Mouse (Mus musculus) hematopoietic stem cell, adult 5-6 weeks (primary cell): ENCODE measurements around the gene Gucy1b2. TPM values are rescaled to one million over a fixed set of nuclear protein-coding genes. Genes with fewer than 3 reads are reported as not detected.

Source experiments
- ATAC-seq, 2 experiments: fragments of 125-278 bp in 1 of 2; replicated peaks in 1 of 2; 2 replicates each; pipeline ENCODE4 v1.8.0; 2016 to 2017; ENCODE audit warnings: inconsistent platforms in 2 of 2, mild to moderate bottlenecking in 2 of 2, moderate number of reproducible peaks in 2 of 2, low read depth in 1 of 2, moderate TSS enrichment in 1 of 2; ENCODE audit not compliant: low FRiP score in 2 of 2, poor library complexity in 2 of 2, severe bottlenecking in 2 of 2, insufficient read depth in 1 of 2, low TSS enrichment in 1 of 2
- total RNA-seq: library from RNA; stranded (forward); fragments of 172-1452, 232-1000 nt; gene quantifications from 2 replicates; pipeline ENCODE4 v1.2.3, GENCODE M21; 2017

Gucy1b2 gene
- total RNA-seq: not detected in 2 replicates

DNA sequence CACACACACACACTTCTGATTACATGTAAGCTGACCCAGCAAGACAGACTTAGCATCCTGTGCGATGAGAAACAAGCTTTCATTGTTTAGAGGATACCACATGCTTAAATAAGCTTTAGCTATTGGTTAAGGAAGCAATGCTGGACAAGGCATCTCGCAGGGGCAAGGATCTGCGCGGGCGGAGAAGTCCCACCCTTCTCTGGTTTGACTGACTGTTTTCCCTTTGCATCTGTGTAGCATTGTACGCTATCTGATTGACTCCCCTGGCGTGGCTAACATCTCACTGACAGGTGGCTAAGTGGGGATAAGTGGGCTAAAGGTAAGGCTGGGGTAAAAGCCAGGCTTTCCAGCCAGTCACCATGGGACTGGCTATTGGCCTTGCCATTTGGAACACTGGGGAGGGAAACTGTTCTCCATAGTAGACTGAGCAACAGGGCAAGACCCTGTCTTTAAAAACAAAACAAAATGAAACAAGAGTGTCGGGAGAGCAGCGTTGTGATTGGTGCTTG is at the start of gene Gucy1b2:
TSS of gene Gucy1b2 (minus strand) at position 51 of the 509 bp plus-strand sequence.
- ATAC-seq: no peak

DNA sequence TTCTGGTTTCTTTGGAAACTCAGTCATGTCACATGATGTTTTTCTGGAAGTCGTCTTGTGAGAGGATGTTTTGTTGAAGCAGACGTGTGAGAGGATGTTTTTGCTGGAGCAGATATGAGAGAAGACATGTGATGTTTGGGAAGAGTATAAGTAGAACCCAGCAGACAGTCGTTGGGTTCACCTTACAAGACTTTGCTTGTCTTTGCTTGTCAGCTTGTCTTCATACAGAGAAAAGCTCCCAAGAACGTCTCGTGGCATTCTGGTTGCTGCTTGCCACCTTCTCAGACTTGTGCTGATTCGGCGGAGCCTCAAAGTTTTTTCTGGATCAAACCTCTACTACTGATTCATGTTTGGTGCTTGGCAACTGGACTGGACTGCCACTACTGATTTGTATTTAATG is 41.3 kb upstream of the Gucy1b2 start:
- ATAC-seq: no peak

DNA sequence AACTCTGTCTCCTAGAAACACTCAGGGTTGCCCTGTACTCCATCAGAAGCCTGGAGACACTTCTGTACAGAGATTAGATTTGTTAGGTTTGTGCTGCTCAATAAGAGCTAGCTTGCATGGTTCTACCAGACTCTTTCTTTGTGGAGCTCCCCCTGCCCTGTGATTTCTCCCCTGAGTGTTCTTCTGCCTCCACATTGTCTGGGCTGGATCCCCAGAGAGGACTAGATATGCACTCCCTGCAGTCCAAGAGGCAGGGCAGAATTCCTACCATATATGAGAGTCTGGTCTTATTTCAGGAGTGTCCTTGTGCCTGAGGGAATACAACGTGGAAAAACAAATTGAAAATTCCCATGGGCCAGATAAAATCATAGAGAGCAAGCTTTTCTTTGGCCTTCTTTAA is 40.4 kb upstream of the Gucy1b2 start:
- ATAC-seq: no peak

DNA sequence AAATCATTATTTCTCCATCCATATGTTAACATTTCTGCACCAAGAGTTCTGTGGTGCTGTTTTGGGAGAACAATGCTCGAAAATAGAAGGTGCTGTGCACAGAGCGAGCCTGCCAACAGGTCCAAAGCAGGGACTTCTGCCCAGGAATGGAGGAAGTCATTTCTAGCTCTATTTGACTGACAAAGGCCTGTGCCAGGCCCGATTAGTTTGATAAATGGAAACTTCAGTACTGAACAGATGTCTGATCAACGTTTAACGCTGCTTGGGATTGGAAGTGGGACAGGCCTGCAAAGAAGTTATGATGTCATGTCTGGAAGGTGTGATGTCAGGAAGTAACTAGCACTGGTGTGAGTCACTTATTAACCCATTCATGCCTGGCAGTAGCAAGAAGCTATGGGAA is 37.4 kb upstream of the Gucy1b2 start:
- no peak for ATAC-seq

DNA sequence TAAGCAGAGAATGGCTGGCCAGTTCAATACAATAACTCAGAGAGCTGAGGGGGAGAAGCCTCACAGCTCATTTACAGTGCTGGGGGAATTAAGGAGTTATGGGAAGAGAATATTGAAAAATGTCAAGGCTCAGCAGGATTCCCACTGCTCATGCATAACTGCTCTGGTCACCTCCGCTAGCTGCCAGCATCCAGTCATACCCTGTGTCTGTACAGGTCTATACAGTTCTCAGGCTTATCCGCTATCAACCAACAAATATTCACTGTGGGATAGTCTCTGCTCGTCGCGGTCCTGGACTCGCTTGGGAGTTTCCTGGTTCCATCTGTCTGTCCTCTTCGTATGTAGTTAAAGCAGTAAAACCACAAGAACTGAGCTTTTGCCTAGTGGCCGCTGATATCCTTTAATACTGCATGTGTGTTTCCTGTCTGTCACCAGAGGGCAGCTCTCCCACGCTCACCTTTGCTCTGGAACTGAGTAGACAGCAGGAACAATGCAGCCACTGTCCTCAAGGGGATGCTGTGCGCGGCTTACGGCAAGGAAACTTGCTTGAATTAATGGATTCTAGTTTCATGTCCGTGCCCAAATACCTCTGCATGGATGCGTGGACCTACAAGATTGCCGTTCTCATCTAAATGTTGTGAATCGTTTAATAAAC is 36.2 kb upstream of the Gucy1b2 start:
- peak; percentile 93 to 98 for ATAC-seq

DNA sequence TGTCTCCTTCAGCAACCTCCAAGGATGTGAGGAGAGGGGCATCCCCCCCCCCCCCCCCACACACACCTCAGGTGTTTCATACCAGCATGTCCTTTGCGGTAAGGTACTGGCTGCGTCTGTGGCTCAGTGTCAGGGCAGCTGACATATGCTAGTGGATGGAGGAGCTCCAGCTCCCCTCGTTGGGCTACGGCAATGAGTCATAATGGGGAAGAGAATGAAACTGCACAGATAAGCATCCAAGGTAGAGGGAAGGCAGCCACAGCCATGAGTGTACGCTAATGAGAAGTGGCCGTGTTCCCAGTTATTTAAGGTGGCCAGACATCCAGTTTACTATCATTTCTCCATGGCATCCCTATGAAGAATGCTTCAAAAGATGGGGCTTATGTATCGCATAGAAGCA is 32.2 kb upstream of the Gucy1b2 start:
- no peak for ATAC-seq

DNA sequence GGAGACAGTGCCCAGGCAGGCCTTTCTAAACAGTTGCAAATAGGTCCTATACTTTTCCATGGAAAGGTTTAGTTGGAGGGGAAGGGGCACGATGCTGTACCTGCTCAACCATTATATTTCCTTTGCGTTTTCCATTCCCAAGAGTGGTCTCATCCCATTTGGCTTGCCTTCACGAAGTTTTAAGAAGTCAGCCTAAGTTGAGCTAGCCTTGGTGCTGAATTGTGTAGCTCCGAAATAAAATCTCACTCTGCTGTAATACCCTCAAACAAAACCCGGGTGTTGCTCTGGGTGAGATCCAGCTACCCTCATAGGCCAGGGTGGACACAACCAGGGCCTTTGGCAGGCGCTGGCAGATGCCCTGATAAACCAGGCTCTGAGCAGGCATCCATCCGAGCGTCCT is 25.3 kb upstream of the Gucy1b2 start:
- ATAC-seq: no peak

DNA sequence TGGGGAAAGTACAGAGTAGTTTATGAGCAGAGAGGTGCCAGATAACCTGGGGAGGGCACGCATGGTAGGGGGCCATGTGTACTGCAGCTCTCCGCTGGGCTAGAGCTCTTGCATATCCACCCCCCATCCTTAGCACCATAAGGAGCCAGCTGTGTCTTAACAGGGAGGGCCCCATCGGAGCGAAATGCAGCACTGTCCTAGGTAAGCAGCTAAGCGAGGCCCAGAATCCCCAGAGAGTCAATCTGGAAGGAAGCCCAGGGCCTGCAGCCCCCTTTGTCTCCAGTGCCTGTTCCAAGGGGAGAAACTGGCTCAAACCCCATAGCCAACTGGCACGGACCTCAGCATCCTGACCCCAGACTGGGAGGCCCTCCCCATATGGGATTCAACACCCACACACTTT is 23.3 kb upstream of the Gucy1b2 start:
- ATAC-seq: no peak

DNA sequence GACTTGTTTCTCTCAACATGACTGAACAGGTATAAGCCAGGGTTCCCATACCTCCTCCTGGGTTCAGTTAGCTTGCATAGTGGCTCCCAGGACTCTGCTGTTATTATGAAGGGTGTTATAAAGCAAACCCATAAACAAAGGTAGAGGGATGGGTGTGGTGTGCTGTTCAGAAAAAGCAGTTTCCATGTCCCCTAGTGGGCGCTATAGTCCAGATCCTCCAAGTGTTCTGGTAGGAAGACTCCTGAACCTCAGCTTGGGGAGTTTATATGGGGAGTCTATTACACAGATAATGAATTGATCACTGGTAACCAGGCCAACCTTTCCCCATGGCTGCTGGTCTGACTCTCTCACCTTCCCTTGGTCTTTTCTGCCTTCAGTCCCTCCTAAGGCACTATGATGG is 18.4 kb upstream of the Gucy1b2 start:
- ATAC-seq: no peak

DNA sequence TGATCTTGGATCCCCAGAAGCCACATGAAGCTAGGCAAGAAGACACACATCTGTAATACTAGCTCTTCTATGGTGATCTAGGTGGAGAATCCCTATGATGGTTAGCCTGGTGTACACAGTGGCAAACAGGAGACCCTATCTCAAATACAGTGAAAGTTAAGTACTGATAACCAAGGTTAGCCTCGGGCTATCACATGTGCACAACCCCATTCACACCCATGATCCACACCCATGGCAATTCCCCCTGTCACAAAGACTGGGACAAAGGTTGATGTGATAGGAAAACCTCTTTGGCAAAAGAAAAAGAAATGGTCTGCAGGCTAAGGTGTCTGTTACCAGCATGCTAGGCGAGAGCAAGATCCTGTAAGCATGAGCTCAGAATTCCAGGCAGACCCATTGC is 16.0 kb upstream of the Gucy1b2 start:
- 0 out of 4 replicates have a peak, but pooled peaks of 1 of the 2 experiments have one; percentile 7 for ATAC-seq

DNA sequence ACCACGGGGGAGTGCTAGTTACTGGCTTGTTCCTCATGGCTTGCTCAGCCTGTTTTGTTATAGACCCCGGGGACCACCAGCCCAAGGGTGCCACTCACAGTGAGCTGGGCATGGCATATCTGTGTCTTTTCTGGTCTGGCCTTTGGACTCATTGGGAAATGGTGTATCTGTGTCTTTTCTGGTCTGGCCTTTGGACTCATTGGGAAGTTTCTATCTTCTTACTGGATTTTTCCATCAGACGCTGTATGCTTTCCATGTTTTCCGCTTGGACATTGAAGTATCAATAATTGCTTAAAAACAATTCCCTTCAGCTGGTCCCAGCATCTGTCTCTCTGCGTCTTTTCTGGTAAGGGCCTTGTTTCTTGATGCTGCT is 12.7 kb upstream of the Gucy1b2 start:
- no peak for ATAC-seq

DNA sequence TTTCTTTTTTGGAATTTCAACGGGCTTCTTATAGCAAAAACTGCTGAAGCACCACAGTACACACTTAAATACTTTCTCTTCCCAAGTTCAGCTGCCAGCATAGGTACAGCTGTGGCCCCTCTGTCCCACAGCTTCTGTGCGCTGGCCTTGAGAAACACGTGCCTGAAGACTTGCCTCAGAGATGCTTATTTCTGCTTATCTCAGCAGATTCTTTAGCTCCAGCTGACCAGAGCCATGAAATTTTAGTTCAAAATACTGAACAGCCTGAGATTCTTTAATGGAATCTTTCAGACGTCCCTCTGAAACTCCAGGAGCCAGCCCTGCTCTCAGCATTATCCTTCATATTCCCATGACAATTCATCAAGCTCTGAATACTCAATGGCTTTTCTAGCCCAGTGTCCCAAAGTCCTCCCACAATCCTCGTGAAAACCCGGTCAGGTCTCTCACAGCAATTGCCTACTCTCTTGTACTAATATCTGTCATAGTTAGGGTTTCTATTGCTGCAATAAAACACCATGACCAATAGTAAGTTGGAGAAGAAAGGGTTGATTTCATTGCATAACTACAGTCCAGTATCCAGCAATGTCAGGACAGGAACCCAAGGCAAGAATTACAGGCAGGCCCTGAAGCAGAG is 12.1 kb upstream of the Gucy1b2 start:
- no peak for ATAC-seq

DNA sequence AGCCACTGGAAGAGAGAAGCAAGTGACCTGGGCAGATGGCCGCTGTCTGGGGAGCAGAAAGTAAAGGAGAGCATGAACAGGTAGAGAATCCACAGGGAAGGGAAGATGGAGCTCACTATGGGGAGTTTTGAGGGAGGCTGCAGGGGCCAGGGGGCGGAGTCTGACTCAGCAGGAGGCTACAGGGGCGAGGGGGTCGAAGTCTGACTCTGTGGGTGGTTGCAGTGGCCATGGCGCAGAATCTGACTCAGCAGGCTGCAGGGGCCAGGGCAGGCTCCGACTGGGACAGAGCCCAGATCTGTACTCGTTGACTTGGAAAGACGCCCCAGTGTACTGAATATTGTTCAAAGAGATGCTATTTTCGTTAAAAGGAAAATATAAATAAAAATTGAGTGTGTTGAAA is 8.9 kb upstream of the Gucy1b2 start:
- no peak for ATAC-seq

DNA sequence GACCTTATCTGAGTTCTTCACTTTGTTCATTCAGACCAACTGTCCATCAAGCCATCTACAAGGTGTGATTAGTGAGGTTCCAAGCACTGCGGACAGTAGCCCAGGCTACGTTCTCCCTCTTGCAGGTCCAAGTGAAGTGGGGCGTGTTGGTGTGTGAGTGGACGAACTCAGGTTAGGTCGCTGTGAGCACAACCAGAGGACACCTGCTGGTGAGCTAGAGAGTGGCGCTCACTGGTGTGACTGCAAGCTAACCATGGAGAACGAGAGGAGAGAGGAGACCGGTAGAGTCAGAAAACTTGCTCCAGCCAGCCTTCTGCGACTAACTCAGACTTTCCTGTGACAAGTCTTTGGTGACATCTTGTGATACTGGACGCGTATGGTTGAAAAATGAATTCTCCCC is 3.5 kb upstream of the Gucy1b2 start:
- no peak for ATAC-seq

DNA sequence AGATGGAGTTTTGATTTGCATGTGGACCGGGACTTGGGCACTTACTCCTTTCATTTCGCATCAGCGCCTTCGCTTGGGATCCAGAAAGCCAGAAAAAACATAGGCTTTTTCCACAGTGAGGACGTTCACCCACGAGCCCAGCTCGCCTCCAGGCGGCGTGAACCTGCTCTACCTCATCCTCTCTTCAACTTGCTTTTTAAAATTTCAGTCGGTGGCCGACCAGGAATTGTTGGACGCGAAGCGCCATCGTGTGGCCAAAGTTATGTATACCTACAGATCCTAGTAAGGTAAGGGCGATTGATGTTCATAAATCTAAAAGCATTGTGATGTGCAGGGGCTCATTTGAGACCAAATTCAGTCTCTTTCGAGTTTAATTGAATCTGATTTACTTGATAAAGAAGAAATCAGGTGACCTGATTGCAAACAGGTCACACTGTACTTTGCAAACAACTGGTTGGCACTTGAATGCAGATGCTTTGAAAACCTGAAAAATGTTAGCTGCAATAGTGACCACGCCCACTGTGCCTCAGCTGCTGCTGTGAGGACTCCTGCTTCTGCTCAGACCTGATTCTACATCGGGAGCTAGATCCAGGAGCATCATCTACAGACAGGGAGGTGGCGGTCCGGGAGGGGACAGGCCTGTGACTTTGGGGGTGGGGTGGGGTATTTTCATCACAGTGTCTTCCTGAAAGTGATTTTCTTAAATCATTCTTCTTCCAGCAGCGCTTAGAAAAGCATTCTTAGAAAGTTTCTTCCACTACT is 1.5 kb upstream of the Gucy1b2 start:
- ATAC-seq: peak; percentile 68 to 84; a peak in 3 of 4 replicates

DNA sequence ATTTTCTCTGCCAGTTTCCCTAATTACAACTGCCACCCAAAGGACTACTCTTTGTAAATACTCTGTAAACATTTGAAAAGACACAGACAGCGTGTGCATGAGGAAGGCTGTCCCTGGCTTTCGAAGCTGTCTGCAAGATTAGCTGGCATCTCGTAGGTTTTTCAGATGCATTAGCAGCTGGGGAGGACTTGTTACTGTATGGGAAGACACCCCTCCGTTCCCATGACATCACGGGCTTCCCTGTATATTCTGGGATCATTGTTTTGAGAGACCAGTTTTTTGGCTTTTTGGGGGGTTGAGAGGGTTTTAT is 564 bp downstream of the Gucy1b2 start:
- no peak for ATAC-seq

DNA sequence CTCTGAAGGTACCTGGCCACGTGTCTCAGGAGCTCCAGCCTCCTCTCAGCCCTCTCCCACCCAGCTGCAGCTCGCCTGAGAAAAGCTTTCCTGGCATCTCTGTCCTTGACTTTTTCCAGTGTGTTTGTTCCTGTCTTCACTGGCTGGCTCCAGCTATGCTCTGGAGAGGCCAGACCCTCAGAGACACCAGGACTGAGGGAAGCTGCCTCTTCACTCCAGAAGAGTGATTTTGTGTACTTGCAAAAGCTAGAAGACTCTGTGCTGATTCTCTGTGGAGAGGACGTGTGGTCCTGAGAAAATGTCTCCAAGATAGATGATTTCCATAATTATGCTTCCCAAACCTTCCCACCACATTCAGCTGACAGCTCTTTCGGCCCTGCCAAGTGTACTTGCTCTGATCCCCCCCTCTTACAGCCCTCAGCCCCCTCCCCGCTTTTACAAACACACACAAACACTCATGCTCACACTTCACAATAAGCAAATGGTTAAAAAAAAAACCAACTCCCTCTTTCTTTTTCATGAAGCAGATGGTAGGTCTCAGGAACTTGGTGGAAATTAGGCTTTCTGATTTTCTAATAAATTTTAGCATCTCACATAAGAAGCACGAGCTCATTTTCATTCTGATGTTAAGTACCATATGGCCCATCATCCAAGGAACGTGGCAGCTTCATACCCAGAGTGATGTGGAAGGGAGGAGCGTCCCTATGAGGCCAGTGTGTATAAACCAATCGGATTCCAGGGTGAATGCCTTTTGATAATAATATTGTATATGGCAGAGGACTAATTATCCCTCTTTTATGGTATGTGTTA is 1.1 kb downstream of the Gucy1b2 start:
- ATAC-seq: no peak

DNA sequence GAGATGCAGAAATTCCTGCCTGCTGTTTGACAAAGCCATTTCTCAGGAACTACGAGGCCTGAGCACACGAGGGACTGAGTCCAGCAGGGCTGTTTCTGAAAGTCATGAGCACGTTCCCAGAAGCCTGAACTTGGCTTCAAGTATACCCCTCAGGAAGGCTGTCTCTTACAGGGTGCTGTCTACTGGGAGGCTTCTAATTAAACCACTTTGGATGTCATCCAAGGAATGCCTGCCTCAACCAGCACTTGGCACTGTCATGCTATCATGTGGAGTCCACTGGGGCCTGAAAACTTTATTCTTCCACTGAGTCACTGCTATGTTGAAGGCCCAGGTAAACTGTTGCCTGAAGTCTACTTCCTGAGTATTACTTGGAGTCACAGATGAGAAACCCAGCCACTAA is 2.0 kb downstream of the Gucy1b2 start:
- no peak for ATAC-seq
